Mouse (Mus musculus) layer of hippocampus, adult 11-12 months (tissue): ENCODE results near the gene Zyx.

Experiments
- DNase-seq: peaks from one replicate; pipeline ENCODE4 v3.0.0; 2022; ENCODE audit warnings: low spot score

The Zyx gene

GRCm38 (mm10) chr6:42364607-42365006, 15.2 kb downstream of the Zyx start:
- no peak for DNase-seq

GRCm38 (mm10) chr6:42365215-42365614, 15.8 kb downstream of the Zyx start:
- DNase-seq: no peak

- no peak for DNase-seq
These were observed 20.4 kb downstream of the Zyx start for GRCm38 (mm10) chr6:42369870-42370269.

GRCm38 (mm10) chr6:42370630-42371363, 21.4 kb downstream of the Zyx start:
- peak; percentile 21 for DNase-seq

- DNase-seq: peak; percentile 3
These were observed 22.6 kb downstream of the Zyx start for GRCm38 (mm10) chr6:42372001-42372400.

GRCm38 (mm10) chr6:42372421-42372815, 23.0 kb downstream of the Zyx start:
- DNase-seq: no peak

GRCm38 (mm10) chr6:42372816-42373547, 23.6 kb downstream of the Zyx start, which contains the start of gene Epha1:
Gene Epha1 (minus strand): TSS chr6:42373268.
- peak; percentile 49 for DNase-seq

GRCm38 (mm10) chr6:42373669-42374430, 24.4 kb downstream of the Zyx start:
- DNase-seq: no peak

GRCm38 (mm10) chr6:42374701-42375100, 25.3 kb downstream of the Zyx start:
- DNase-seq: no peak

GRCm38 (mm10) chr6:42375131-42375530, 25.7 kb downstream of the Zyx start:
- DNase-seq: no peak

GRCm38 (mm10) chr6:42376016-42376415, 26.6 kb downstream of the Zyx start:
- no peak for DNase-seq

- DNase-seq: no peak
These were observed 27.1 kb downstream of the Zyx start for GRCm38 (mm10) chr6:42376504-42377019.

- DNase-seq: no peak
These were observed 27.9 kb downstream of the Zyx start for GRCm38 (mm10) chr6:42377280-42377679.

GRCm38 (mm10) chr6:42379551-42379950, 30.1 kb downstream of the Zyx start:
- DNase-seq: no peak

- no peak for DNase-seq
These were observed 31.1 kb downstream of the Zyx start for GRCm38 (mm10) chr6:42380416-42381144.

- no peak for DNase-seq
These were observed 31.8 kb downstream of the Zyx start for GRCm38 (mm10) chr6:42381221-42381620.

GRCm38 (mm10) chr6:42381916-42382381, 32.5 kb downstream of the Zyx start:
- DNase-seq: no peak

- DNase-seq: no peak
These were observed 33.9 kb downstream of the Zyx start for GRCm38 (mm10) chr6:42383360-42383759.

GRCm38 (mm10) chr6:42385635-42386034, 36.2 kb downstream of the Zyx start:
- no peak for DNase-seq

- DNase-seq: no peak
These were observed 42.4 kb downstream of the Zyx start for GRCm38 (mm10) chr6:42391796-42392330.
